Mouse (Mus musculus) brain, embryonic 14.5 days (tissue): ENCODE data around the gene Dnlz.

Source experiments
- CTCF ChIP-seq: fragments of 200-500 bp; IDR thresholded peaks from 2 replicates; pipeline ENCODE4 v1.5.1; 2012; ENCODE audit warnings: inconsistent platforms, mild to moderate bottlenecking, moderate library complexity, borderline replicate concordance; ENCODE audit not compliant: insufficient read depth, insufficient read length; ENCODE audit errors: extremely low read depth
- POLR2A ChIP-seq: fragments of 200-500 bp; IDR thresholded peaks from 2 replicates; pipeline ENCODE4 v1.6.1; 2012; ENCODE audit warnings: mild to moderate bottlenecking, inconsistent platforms, borderline replicate concordance; ENCODE audit not compliant: poor library complexity, insufficient read depth, insufficient read length, severe bottlenecking; ENCODE audit errors: extremely low read depth

- TF ChIP-seq POLR2A, result peak; percentile 7; the same call in 1 of the 2 replicates
- peak; percentile 78 for TF ChIP-seq CTCF
Observed at GRCm38 (mm10) chr2:26351358-26352290, at the start of gene Dnlz.
